Mouse (Mus musculus) thymus, postnatal 25 days (tissue): Measurements from ENCODE around the gene Slc38a2.
A peak's percentile ranks its signal among the peaks of the same experiment; 100 is the strongest.

Source experiments
- DNase-seq: peaks from one replicate; pipeline ENCODE4 v3.0.0; 2022

The Slc38a2 gene

GRCm38 (mm10) chr15:96699521-96700511, at the start of gene Slc38a2:
Gene Slc38a2, minus strand, starts transcription at chr15:96699730.
- DNase-seq, result peak; percentile 95

DNA sequence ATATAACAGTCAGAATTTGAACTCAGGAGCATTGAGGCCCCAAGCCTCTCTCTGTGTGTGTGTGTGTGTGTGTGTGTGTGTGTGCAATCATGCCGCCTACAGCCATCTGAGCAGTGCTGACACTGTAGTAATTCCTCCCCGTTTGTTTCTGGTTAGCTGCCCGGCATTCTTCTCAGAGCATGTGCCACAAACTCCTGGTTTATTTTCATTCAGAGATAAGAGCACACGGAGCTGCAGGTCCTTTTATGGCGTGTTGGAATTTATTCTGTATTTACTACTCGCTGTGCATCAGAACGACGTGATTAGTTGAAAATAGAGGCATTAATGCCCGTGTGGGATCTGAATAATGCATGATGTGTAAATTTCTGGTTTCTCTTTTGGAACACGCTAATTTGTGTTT, 49.6 kb upstream of the Slc38a2 start:
- no peak for DNase-seq

DNA sequence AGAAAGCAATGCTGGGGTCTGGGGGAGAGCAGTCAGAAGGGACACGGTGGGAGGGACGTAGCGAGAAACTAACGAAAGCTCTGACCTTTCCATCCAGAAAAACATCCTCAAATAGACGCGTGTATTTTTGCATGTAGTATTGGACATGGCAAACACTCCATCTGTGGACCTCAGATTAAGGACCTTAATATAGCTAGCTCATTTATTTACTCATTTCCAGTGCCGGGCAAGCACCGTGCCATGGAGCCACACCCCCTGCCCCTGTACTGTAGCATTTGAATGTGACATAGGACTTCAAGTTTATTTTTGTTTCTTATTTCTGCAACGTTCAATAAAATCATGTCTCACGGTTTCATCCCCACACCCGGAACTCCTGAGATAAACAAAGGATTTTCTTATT, 48.0 kb upstream of the Slc38a2 start:
- no peak for DNase-seq

GRCm38 (mm10) chr15:96746986-96747385, 47.5 kb upstream of the Slc38a2 start:
- DNase-seq, result no peak

DNA sequence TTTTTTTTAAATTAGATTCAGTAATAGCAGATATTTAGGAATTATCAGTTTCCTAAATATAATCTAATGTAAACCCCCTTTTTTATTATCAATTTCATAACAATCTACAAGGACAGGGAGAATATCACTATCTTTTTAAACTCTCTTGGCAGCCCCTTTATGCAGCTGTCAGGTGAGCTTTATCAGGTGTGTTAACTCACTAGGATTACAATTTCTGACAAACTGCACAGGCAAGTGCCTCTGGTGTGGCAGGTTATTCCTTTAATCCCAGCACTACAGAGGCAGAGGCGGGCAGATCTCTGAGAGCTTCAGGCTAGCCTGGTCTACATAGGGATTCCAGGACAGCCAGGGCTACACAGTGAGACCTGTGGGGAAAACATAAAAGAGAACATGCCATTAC, 45.8 kb upstream of the Slc38a2 start:
- DNase-seq, result no peak

DNA sequence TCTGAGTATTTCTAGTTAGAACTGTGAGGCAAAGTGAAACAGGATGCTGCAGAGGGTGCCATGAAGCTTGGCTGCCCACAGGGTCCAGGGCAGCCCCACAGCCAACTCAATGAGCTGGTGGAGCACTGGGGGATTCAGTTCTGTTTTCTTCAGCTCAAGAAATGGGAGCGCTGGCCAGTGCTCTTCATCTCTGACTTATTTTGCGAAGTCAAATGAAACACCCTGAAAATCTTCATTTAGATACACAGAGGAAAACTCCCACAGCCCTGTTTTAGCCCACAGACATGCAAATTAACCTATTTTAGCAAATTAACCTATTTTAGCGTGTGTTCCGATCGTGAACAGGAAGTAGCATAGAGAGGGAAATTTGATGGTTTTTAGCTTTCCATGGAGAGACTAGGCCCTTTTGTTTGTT, 45.4 kb upstream of the Slc38a2 start:
- no peak for DNase-seq

- no peak for DNase-seq
Measured at GRCm38 (mm10) chr15:96744153-96744881, 44.8 kb upstream of the Slc38a2 start.

- DNase-seq, result no peak
Measured at GRCm38 (mm10) chr15:96743257-96743656, 43.7 kb upstream of the Slc38a2 start.

- DNase-seq, result no peak
Measured at GRCm38 (mm10) chr15:96742591-96743241, 43.2 kb upstream of the Slc38a2 start.

- no peak for DNase-seq
Measured at GRCm38 (mm10) chr15:96740865-96741561, 41.5 kb upstream of the Slc38a2 start.

GRCm38 (mm10) chr15:96740091-96740490, 40.6 kb upstream of the Slc38a2 start:
- DNase-seq, result no peak

DNA sequence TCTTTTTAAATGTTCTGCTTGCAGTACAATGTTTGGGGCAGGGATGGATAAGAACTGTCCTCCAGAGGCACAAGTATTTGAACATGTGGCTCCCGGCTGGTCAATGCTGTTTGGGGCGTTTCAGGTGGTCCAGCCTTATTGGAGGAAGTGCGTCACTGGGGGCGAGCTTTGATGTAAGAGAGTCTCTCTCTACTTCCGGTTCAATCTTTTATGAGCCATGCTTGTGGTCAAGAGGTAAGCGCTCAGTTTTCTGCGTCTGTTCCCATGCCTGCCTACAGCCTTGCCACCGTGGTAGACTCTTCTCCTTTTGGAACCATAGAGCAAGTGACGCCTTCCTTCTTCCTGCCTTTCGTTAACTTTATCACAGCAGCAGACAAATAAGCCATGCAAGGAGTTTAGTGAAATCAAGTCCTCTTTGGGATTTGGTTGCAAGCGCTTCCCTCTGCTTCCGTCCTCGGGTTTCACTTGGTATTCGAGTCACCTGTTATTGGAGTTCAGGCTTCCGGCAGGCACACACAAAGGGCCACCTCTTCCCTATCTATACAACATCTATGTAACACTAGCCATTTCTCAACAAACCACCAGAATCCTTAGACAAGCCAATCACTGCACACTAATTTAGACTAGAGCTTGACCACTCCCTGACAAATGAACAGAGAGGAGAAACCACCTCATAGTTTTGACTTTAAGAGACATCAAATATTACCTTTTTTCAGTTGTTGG, 37.3 kb upstream of the Slc38a2 start:
- DNase-seq, result no peak

DNA sequence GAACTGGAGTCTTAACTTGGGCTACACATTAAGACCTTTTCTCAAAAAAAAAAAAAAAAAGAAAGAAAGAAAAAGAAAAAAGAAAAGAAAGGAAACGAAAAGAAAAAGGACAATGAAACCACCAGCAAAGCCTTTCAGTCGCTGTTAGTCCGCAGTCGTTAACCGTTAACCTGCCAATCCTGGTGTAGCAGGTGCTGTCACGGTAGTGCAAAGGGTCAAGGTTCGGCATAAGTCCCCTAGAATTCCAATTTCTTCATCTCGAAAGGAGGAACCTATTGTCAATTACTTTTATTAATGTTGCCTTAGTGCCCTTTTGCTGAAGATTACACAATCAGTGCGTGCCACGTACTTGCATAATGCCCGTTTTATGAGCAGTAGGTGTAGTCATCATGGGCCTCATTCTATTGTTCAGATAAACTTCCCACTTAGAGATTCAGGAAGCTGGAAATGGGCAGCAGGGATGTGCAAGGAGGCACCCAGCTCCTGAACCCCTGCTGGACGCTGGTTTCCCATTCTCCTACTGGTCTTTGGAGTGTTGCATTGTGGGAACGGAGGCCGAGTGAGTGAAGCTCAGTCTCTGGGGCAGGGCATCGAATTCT, 36.1 kb upstream of the Slc38a2 start:
- no peak for DNase-seq

DNA sequence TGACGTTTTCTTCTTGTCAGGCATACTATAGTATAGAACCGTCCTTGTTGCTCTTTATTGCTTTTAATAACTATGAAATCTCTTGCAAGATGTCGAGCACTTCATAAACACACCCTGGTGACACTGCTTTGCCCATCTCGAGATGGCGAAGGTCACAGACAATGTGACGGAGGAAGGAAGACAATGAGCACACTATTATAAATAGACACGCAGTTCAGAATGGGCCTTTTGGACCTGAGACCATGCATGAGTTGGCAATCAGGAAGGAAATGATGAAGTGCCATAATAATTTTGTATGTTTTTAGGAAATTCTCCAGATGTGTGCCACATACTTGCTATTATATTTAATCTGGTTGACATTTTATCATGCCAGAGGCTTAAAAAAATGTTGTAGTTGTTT, 34.9 kb upstream of the Slc38a2 start:
- DNase-seq, result no peak

GRCm38 (mm10) chr15:96730416-96730815, 30.9 kb upstream of the Slc38a2 start:
- no peak for DNase-seq

DNA sequence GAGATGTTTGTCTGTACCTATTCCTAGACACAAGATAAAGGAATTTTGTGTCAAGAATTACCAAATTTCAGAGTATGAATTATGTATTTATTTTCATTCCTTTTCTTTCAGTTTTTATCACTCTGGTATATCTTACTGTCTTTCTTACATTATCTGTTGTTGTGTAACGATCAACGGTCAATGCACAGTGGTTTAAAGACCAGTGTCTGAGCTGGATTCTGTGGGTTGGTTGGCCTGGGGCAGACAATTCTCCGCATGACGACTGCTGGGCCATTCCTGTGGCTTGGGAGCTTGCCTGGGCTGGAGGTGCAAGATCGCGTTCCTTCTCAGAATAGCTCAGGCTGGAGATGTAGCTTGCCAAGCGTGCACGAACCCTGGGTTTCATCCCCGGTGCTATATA, 30.3 kb upstream of the Slc38a2 start:
- DNase-seq, result no peak

DNA sequence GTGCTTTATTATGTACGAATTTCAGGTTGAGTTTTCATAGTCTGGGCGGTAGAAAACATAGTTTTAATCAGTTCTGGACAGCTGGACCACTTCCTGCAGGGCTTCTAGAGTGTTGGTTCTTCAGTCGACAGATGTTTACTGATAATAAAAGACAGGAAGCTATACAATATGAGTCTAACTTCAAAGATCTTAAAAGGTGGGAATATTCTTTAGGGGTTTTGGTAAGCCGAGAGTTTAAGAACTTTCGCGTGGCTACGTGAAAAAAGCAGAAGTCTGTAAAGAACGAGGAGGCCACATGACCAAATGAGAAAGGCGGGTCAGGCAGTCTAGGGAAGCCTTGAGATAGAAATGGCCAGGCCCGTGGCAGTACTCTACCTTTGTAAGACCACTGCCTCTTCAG, 29.5 kb upstream of the Slc38a2 start:
- DNase-seq, result no peak

GRCm38 (mm10) chr15:96728346-96728745, 28.8 kb upstream of the Slc38a2 start:
- DNase-seq, result no peak

GRCm38 (mm10) chr15:96724506-96724905, 25.0 kb upstream of the Slc38a2 start:
- no peak for DNase-seq

- DNase-seq, result no peak
Measured at GRCm38 (mm10) chr15:96722228-96722627, 22.7 kb upstream of the Slc38a2 start.

DNA sequence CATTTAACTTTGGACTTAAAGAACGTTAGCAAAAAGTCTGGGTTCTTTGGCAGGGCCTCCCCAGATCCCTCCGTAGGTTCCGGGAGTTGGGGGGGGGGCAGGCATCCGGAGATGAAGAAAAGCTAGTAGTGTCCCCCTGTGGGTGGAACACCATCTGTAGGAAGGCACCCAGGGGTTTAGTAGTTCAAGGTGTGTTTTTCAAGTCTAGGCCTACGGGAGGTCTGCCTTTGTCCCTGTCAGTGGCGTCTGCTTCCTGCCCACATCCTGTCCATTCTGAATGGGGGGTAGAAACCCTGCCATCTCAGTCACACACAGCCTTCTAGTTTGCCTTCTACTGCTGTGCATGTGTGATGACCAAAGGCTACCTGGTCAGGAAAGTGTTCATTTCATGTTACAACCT, 20.6 kb upstream of the Slc38a2 start:
- peak; percentile 40 for DNase-seq

DNA sequence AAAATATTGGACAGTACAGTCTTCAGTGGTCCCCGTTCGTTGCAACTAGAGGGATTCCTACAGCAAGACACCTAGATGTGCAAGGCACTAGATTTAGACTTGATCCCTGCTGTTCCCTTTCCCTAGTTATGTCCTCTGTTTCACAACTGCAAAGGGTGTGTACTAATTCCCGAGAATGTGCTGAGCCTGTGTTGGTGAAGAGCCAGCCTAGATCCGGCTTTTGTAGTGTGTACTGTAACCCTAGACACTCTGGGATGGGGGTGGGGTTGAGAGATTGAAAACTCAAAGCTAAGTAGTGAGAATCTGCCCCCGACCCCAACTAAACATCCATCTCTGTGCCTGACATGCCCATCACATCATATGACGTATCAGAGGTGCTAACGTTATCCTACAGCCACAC, 18.9 kb upstream of the Slc38a2 start:
- DNase-seq, result no peak
